Mouse (Mus musculus) olfactory bulb, adult 2 months (tissue): ENCODE measurements around the gene Atg5.

Experiments
- CTCF ChIP-seq: fragments of 200-500 bp; IDR thresholded peaks from 2 replicates; pipeline ENCODE4 v1.5.1; 2012; ENCODE audit warnings: low read depth, mild to moderate bottlenecking, low read length, moderate library complexity; ENCODE audit not compliant: insufficient read depth
- POLR2A ChIP-seq: fragments of 200-500 bp; IDR thresholded peaks from 2 replicates; pipeline ENCODE4 v1.6.1; 2012; ENCODE audit warnings: mild to moderate bottlenecking, low read depth, low read length, moderate library complexity; ENCODE audit not compliant: insufficient read depth

DNA sequence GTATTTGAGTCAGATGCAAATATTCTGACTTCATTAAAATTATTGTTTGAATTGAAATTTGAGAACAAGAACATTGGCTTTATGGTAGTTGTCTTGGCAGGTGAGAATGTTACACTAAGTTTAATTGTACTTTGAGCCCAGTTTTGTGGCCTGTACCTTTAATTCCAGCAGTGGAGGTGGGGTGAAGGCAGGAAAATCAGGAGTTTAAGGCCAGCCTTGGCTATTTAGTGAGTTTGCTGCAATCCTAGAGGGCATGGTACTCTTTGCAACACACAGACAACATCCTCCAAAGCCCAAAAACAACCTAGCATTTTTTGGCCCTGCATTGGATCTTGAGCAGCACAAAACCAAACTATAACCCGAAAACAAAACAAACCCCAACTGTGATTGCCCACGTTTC, 1.1 kb downstream of the Atg5 start:
- TF ChIP-seq POLR2A (no peak), CTCF (no peak)
